Mouse (Mus musculus) heart, embryonic 14.5 days (tissue): ENCODE data around the gene Anp32b. TPM values are rescaled to one million over a fixed set of nuclear protein-coding genes. Genes with fewer than 3 reads are reported as not detected.

Source experiments
- ATAC-seq: fragments of 200-750 bp; cut with Nextera tagmentation; 2 replicates; pipeline ENCODE4 v1.8.0; 2017; ENCODE audit warnings: low read depth, moderate TSS enrichment; ENCODE audit not compliant: insufficient number of reproducible peaks, insufficient read depth, low FRiP score
- H3K27ac ChIP-seq, 2 experiments: fragments of 200-500 bp in 1 of 2; fragments of 300-500 bp in 1 of 2; sonication (generic) in 1 of 2; replicated peaks in 1 of 2; 2 replicates each; pipeline ENCODE4 v1.5.1; 2012 to 2014; ENCODE audit warnings: low read depth in 2 of 2, low read length in 2 of 2, control low read depth in 1 of 2, mild to moderate bottlenecking in 1 of 2, mixed read lengths in 1 of 2; ENCODE audit not compliant: control insufficient read depth in 1 of 2, insufficient read depth in 1 of 2
- H3K27me3 ChIP-seq: fragments of 300-500 bp; sonication (generic); 2 replicates; pipeline ENCODE4 v1.6.1; 2014; ENCODE audit warnings: mild to moderate bottlenecking, low read length, control low read depth; ENCODE audit not compliant: control insufficient read depth, insufficient read depth
- H3K36me3 ChIP-seq: fragments of 300-500 bp; sonication (generic); 2 replicates; pipeline ENCODE4 v1.6.1; 2014; ENCODE audit warnings: mild to moderate bottlenecking, control low read depth, low read length, mixed read lengths; ENCODE audit not compliant: control insufficient read depth, insufficient read depth
- H3K4me1 ChIP-seq, 2 experiments: fragments of 200-500 bp in 1 of 2; fragments of 300-500 bp in 1 of 2; sonication (generic) in 1 of 2; 2 replicates each; pipeline ENCODE4 v1.6.1; 2012 to 2014; ENCODE audit warnings: low read length in 2 of 2, control low read depth in 1 of 2, mixed read lengths in 1 of 2; ENCODE audit not compliant: control insufficient read depth in 2 of 2, insufficient read depth in 2 of 2
- H3K4me2 ChIP-seq: fragments of 300-500 bp; sonication (generic); 2 replicates; pipeline ENCODE4 v1.6.1; 2014; ENCODE audit warnings: mild to moderate bottlenecking, low read length
- H3K4me3 ChIP-seq, 2 experiments: fragments of 200-500 bp in 1 of 2; fragments of 300-500 bp in 1 of 2; sonication (generic) in 1 of 2; 2 replicates each; pipeline ENCODE4 v1.5.1; 2012 to 2014; ENCODE audit warnings: low read length in 2 of 2, mild to moderate bottlenecking in 2 of 2, control low read depth in 1 of 2, low read depth in 1 of 2, moderate library complexity in 1 of 2; ENCODE audit not compliant: control insufficient read depth in 1 of 2, insufficient read depth in 1 of 2
- H3K9ac ChIP-seq: fragments of 300-500 bp; sonication (generic); 2 replicates; pipeline ENCODE4 v1.6.1; 2014; ENCODE audit warnings: mild to moderate bottlenecking, low read length
- H3K9me3 ChIP-seq: fragments of 300-500 bp; sonication (generic); 2 replicates; pipeline ENCODE4 v1.6.1; 2016; ENCODE audit warnings: low read length, control low read depth; ENCODE audit not compliant: control insufficient read depth
- WGBS: fragments of 180-500 bp; shearing (Covaris S2); extraction: QIAGEN DNeasy Blood & Tissue Kit; methylation state at CpG from one replicate; pipeline ENCODE4 v1.1.7; 2014; 5-methylcytosine and 5-hydroxymethylcytosine counted together
- polyA plus RNA-seq: library from polyadenylated mRNA; unstranded; fragments of >200 nt; fragmentation: Nextera tagmentation; extraction: Ambion mirVana; gene quantifications from 2 replicates; pipeline ENCODE4 v1.2.1, GENCODE M21; 2014

Anp32b gene
- 136 and 139 TPM in 2 replicates for polyA plus RNA-seq

- Histone ChIP-seq H3K9me3 (no peaks in the 10 kb centered on the region), H3K4me3 (peak within 1 kb of the TSS; percentile 93 to 99), H3K4me2 (peak within 1 kb of the TSS; percentile 80), H3K36me3 (no peaks in the 10 kb centered on the region), H3K9ac (peak within 1 kb of the TSS; percentile 99), H3K27ac (peak within 1 kb of the TSS; percentile 97 to 99), H3K4me1 (peaks cover 14 to 36% of the 10 kb centered on the region in 2 experiments), H3K27me3 (no peaks in the 10 kb centered on the region)
- peak; percentile 93 for ATAC-seq
- under 1% methylated on average over 43 of the region's 66 CpGs for WGBS
Measured at GRCm38 (mm10) chr4:46450519-46451131, at the start of gene Anp32b. TSS of gene Anp32b (plus strand) at chr4:46450902.

- 68% methylated on average over 6 of the region's 6 CpGs for WGBS
- no peaks in the 10 kb centered on the region for H3K4me1 ChIP-seq
- no peaks in the 10 kb centered on the region for H3K9me3 ChIP-seq
- no peak overlapping the region for H3K27ac ChIP-seq
- H3K4me2 ChIP-seq, result no peak overlapping the region
- no peaks in the 10 kb centered on the region for H3K27me3 ChIP-seq
- ATAC-seq, result no peak
- H3K9ac ChIP-seq, result no peak overlapping the region
- H3K4me3 ChIP-seq, result no peak overlapping the region
- H3K36me3 ChIP-seq, result no peaks in the 10 kb centered on the region
Measured at GRCm38 (mm10) chr4:46404042-46404795, 46.5 kb upstream of the Anp32b start.

GRCm38 (mm10) chr4:46406966-46407703, 43.6 kb upstream of the Anp32b start:
- Histone ChIP-seq H3K9me3 (no peaks in the 10 kb centered on the region), H3K27ac (no peak overlapping the region), H3K4me2 (no peak overlapping the region), H3K4me3 (no peak overlapping the region), H3K9ac (no peak overlapping the region), H3K27me3 (no peaks in the 10 kb centered on the region), H3K36me3 (no peaks in the 10 kb centered on the region), H3K4me1 (no peaks in the 10 kb centered on the region)
- no peak for ATAC-seq
- WGBS, result 75% methylated on average over 8 of the region's 8 CpGs

GRCm38 (mm10) chr4:46410677-46411076, 40.0 kb upstream of the Anp32b start:
- no peak overlapping the region for H3K4me3 ChIP-seq
- WGBS, result 78% methylated on average over 5 of the region's 5 CpGs
- H3K9ac ChIP-seq, result no peak overlapping the region
- H3K36me3 ChIP-seq, result no peaks in the 10 kb centered on the region
- no peaks in the 10 kb centered on the region for H3K4me1 ChIP-seq
- no peak for ATAC-seq
- H3K9me3 ChIP-seq, result no peaks in the 10 kb centered on the region
- H3K4me2 ChIP-seq, result no peak overlapping the region
- no peak overlapping the region for H3K27ac ChIP-seq
- H3K27me3 ChIP-seq, result no peaks in the 10 kb centered on the region

GRCm38 (mm10) chr4:46411489-46411888, 39.2 kb upstream of the Anp32b start:
- Histone ChIP-seq H3K9me3 (no peaks in the 10 kb centered on the region), H3K4me3 (no peak overlapping the region), H3K27ac (no peak overlapping the region), H3K36me3 (no peaks in the 10 kb centered on the region), H3K4me2 (no peak overlapping the region), H3K4me1 (no peaks in the 10 kb centered on the region), H3K27me3 (no peaks in the 10 kb centered on the region), H3K9ac (no peak overlapping the region)
- ATAC-seq, result no peak
- WGBS, result 73% methylated on average over 6 of the region's 6 CpGs

- H3K4me3 ChIP-seq, result no peak overlapping the region
- H3K27me3 ChIP-seq, result no peaks in the 10 kb centered on the region
- no peaks in the 10 kb centered on the region for H3K36me3 ChIP-seq
- no peak overlapping the region for H3K27ac ChIP-seq
- no peak overlapping the region for H3K9ac ChIP-seq
- 28% methylated on average over 1 of the region's 1 CpGs for WGBS
- H3K9me3 ChIP-seq, result no peaks in the 10 kb centered on the region
- ATAC-seq, result no peak
- no peaks in the 10 kb centered on the region for H3K4me1 ChIP-seq
- H3K4me2 ChIP-seq, result no peak overlapping the region
Measured at GRCm38 (mm10) chr4:46412113-46412512, 38.6 kb upstream of the Anp32b start.

GRCm38 (mm10) chr4:46413406-46413805, 37.3 kb upstream of the Anp32b start, which contains the start of gene Hemgn:
TSS of gene Hemgn (minus strand) at chr4:46413506.
- Histone ChIP-seq H3K4me1 (no peaks in the 10 kb centered on the region), H3K9me3 (no peaks in the 10 kb centered on the region), H3K4me2 (no peak within 1 kb of the TSS), H3K9ac (no peak within 1 kb of the TSS), H3K36me3 (no peaks in the 10 kb centered on the region), H3K4me3 (no peak within 1 kb of the TSS), H3K27ac (no peak within 1 kb of the TSS), H3K27me3 (no peaks in the 10 kb centered on the region)
- ATAC-seq, result no peak
- 70% methylated on average over 7 of the region's 7 CpGs for WGBS
